Mouse (Mus musculus): ENCODE measurements around the gene Fkbp5.
A peak's percentile ranks its signal among the peaks of the same experiment; 100 is the strongest.

The Fkbp5 gene

DNA sequence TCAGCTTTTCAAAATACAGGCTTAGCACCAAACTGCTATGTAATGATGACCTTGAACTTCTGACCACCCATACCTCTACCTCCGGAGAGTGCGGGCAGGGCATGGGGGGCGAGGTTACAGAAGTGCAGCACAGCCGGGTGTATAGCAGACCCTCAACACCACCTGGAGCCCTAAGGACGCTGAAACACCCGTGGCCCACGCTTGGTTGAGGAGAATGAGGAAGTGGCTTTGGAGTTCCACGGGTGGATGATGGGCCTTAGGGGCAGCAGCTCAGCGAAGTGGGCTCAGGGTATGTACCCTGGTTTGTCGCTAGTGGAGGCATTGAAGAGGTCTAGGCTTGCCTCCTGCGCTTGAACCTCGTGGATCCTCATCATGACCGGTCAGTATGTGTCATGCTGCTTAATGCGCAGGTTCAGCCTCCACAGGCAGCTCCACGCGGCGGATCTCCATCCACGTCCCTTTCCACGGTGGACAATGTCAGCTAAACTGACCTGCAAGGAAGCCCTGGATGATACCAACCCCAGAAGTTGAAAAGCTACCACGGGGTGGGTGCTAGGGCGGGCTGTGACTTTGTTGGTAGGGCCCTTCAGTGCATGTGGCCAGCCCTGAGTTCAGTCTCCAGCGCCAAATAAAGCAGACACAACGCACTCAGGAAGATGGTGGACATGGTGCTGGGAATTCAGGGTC, 6.8 kb upstream of the Fkbp5 start:
- DNase-seq (ENCODE audit: extremely low spot score, low read depth, low spot score), result no peak

DNA sequence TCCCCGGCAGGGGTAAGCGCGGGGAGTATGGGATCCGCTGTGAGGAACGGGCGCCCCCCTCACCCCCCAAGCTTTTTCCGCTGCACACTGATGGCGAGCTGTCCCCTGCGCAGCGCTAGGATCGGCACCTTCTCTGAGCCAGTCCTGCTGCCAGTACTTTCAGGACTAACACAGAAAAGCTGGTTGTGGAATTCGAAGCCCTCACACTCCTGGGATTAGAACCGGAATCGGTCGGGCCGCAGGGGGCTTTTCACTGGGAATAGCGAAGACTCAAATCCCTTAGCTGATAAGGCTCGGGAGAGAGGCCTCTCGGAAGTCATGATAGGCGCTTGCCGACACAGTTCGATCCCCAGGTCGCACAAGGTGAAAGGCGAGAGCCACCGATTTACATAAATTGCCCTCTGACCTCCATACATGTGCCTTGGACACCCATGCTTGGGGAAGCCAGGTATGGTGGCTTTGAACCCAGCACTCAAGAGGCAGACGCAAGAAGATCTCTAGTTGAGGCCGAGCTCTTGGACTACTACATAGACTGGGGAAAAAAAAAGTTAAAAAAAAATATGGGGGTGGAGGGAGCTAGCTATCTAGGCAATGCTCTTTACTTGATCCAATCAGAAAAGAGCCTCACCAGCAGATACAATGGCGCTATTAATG, 6.2 kb upstream of the Fkbp5 start:
- no peak for DNase-seq (ENCODE audit: extremely low spot score, low read depth, low spot score)

DNA sequence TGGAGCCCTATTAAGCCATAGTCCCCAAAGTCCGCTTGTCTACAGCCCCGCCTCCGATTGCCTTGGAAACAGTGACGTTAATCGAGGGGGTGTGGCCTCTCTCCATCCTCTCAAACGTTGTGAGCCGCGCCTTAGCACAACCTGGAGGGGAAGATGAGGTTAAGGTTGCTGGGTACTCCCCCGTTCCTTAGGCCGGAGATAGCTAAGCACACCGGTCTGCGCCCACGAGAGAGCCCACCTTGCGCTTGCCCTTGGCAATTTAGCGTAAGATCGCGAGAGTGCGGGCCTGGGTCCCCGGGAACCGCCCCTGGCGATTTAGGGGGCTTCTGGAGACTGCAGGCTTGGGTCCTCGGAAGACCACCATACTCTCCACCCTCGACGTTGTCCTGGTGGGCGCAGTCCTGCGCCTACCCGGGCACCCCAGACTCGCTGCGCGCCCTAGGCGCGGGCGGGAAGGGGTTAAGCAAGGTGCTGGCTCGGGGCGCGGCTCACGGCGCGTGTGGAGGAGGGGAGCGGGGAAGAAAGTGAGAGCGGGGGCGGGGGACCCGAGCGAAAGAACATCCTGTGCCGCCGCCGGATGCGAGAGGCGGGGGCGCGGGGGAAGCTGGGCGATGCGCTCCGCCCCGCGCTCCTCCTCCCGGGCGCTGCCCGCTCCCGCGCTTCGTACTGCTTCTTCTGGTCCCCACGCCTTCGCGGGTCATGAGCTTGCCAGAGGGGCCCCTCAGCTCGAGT, 5.5 kb upstream of the Fkbp5 start:
- peak; percentile 49 for DNase-seq (ENCODE audit: extremely low spot score, low read depth, low spot score)

DNA sequence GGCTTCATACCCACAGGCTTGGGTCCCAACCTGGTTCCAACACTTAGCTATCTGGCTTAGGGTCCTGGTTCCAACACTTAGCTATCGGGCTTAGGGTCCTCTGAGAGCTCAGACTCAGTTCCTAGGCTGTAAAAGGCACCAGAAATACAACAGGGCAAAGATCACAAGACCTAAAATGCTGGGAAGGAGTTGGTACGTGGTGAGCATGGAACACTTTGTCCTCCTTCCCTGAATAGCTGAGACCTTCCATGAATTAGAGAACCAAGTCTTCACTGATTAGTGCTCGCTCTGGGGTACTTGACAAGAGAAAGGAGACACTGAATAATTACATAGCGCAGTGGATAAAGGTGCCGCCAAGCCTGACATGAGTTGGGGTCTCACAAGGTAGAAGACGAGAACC, 4.6 kb upstream of the Fkbp5 start:
- DNase-seq (ENCODE audit: extremely low spot score, low read depth, low spot score), result no peak

DNA sequence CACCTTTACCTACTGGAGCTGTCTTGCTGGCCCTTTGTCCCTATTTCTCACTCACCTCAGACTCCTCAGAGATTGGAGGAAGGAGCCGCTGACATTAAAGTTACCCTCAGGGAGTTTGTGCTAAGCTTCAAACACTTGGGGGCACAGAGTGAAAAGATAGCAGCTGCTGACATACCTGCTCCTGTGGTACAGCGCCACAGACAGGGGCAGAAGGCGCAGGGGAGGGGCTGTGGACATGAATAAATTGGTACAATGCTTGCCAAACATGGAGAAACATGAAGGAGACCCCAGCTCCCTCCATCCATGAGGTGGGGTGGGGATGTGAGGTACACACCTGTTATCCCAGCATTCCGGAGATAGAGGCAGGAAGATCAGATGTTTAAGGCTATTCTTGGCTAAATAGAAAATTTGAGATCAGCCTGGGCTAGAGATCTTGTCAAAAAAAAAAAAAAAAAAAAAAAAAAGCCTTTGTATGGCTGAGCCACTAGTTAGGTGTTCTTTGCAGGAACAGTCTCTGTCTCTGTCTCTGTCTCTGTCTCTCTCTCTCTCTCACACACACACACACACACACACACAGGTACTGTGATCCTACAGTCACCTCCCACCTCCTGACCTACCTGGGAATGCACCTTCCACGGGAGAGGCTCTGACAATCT, 3.9 kb upstream of the Fkbp5 start:
- DNase-seq (ENCODE audit: extremely low spot score, low read depth, low spot score), result no peak

DNA sequence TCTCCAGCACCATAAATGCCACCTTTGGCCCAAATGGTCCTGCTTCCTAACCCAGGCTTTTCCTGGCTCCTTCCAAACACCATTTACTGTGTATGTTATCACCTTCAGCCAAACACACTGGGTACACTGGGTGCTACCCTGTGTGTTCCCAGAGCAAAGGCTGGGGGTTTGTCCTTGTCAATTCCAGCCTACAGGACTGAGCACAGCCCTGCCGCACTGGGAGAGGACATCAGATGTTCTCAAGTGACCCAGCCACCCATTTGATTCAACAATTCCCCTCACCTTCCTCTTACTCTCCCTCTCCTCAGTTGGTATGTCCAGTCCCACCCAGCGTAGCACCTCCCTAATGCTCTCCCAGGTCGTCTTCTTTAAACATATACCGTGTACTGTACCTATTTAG, 3.2 kb upstream of the Fkbp5 start:
- no peak for DNase-seq (ENCODE audit: extremely low spot score, low read depth, low spot score)

DNA sequence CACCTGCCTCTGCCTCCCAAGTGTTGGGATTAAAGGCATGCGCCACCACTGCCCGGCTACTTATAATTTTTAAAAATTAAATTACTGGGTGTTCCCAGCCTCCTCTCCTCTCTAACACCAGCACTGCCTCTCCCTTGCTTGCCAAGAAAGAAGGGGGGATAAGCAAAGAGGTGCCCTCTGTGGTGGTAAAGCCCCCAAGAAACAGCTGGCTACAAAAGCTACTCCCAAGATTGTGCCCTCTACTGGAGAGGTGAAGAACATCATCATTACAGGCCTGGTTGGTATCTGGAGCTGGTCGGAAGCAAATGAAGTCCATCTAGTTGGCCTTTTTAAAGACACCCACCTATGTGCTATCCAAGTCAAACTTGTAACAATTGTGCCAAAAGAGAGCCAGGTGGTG, 2.5 kb upstream of the Fkbp5 start:
- no peak for DNase-seq (ENCODE audit: extremely low spot score, low read depth, low spot score)

DNA sequence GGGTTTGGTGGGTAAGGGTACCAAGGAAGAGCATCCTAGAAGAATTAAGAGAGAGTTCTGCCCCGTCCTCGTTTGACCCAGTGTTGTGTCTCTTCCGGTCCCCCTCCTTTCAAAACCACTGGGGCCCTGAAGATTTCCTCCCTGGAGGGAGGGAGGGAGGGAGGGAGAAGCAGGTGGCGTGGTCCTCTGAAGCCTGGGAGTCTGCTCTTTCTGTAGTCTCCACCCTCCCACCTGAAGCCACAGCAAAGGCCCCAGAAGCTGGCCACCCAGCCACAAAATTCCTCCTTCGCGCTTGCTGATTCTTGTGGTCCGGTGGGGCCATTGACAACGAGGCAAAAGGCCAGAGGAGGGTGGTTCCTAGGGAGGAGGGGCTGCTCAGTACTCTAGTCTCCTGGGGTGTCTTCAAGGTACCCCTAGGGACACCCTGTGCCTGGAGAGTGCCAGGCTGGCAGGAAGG, 1.3 kb upstream of the Fkbp5 start:
- no peak for DNase-seq (ENCODE audit: extremely low spot score, low read depth, low spot score)

DNA sequence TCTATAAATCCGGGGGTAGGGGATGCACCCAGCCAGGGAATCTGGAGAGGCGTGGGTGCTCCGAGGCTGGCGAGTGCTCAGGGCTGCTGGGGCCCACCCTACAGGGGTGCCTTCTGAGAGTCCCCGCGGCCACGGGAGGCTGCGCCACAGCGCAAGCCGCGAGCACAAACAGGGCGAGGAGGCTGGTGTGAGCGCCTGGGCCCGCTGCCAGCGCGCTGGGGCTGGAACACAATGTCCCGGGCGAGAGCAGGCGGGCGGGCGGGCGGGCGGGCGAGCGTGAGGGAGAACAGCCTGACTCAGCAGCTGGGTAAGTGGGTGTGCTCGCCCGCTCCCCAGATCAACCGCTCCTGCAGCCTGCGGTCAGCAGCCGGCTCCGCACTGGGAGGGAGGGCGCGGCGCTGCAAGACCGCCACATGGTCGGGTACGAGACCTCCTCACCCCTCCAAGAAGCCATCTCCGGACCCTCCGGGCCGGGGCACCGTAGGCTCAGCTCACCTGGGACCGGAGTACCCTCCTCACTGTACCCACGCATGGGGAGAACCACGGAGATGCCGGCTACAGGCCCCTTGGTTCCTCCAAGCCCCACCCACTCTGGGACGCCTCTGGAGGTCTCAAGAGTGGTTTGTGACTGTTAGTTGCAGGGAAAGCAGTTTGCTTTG, 758 bp upstream of the Fkbp5 start:
- no peak for DNase-seq (ENCODE audit: extremely low spot score, low read depth, low spot score)

DNA sequence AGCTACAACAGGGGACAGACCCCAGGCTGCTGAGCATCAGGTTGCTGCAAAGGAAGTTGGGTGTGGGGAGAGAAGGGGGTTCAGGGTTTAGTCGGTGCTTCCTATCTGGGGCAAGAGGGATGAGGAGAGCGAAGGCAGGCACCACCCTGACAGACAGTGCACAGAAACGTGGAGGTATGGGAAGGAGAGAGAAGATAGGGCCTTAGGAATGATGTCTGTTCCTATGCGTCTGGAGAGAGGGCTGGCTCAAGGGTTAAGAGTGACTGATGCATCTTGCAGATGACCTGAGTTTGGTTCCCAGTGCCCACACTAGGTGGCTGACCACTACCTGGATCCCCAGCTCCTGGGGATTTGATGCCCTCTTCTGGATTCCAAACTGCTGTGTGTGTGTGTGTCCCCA, 446 bp downstream of the Fkbp5 start:
- DNase-seq (ENCODE audit: extremely low spot score, low read depth, low spot score), result no peak

DNA sequence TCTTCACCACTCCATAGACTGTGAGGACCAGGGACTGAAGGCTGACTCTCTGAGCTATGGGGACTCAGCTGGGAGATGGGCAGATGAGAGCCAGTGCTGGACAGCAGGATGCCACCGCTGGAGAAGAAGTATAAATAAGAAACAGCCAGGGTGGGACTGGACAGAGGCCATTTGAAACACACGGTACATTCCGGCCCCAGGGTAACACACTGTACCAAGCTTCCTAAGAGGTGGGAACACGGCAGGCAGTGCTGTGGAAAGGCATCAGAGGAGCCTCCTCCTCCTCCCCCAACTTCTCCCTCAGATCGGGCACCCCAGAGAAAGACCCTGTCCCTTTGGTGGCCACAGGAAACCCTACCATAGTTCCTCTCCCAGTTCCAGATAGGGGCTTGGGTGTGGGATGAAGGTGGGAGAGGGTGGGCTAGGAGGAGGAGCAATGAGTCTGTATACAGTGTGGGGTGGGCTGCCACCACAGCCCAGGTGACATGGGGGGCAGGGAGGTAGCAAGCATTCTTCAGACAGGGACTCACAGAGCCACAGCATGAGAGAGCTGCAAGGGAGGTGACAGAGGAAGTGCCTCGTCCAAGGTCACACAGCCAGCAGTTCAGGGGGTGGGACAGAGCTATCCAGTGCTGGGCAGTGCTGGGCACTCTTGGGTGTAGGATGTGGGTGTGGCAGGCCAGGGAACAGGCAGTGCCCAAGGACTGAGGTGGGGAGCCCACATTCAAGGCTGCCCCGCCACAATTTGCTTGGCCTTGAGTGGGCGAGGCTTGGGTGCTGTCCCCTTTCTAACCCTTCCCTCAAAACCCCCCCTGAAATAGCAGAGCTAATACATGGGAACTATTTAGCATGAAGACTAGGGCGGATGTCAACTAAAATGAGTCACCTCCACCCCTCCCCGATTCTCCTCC, 1.6 kb downstream of the Fkbp5 start:
- DNase-seq (ENCODE audit: extremely low spot score, low read depth, low spot score), result no peak

DNA sequence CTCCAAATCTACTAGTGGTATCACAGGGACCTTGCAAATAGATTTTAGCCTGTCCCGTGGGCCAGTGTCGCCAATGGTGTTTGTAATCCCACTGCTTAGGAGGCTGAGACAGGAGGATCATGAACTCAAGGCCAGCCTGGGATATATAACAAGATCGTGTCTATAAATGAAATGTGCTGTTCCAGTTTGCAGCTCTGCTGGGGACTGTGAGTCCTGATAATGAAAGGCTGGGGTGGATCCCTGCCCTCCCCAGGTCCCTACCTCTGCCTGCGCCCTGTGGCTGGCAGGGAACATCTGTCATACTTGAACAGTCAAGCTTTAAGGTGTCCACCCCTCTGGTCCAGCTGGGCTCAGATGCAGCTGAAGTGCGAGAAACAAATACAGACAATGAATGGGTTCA, 2.8 kb downstream of the Fkbp5 start:
- DNase-seq (ENCODE audit: extremely low spot score, low read depth, low spot score), result no peak

DNA sequence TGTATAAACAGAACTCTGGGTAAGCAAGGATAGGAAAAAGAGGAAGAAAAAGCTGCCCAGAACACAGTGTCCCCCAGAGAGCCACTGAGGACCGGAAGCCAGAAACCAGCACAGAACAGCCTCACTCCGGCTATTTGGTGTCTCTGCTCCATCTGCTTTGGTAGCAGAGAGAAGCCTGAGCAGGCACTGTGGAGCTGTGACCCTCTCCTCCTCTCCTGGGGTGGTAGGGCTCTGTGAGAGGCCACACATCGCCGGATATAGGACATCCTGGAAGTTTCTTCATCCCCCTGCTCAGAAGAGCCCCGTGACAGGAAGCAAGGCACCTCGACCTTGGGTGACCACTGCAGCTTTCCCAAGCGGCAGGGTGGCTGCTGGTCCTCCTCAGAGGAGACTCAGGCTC, 3.5 kb downstream of the Fkbp5 start:
- DNase-seq (ENCODE audit: extremely low spot score, low read depth, low spot score), result no peak

DNA sequence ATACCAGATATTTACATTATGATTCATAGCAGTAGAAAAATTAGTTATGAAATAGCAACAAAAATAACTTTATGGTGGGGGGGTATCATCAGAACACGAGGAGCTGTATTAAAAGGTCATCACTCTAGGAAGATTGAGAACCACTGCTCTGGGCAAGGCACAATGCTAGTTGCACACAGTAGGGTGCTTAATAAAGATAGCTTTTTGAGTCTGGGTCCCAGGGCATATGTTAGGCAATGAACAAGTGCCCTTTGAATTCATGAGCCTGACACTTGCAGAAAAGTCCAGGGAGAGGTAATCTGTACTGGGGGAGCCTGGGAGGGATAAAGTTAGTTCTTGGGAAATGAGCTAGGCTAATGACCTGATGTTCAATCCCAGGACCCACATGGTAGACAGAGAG, 4.0 kb downstream of the Fkbp5 start:
- DNase-seq (ENCODE audit: extremely low spot score, low read depth, low spot score), result no peak

DNA sequence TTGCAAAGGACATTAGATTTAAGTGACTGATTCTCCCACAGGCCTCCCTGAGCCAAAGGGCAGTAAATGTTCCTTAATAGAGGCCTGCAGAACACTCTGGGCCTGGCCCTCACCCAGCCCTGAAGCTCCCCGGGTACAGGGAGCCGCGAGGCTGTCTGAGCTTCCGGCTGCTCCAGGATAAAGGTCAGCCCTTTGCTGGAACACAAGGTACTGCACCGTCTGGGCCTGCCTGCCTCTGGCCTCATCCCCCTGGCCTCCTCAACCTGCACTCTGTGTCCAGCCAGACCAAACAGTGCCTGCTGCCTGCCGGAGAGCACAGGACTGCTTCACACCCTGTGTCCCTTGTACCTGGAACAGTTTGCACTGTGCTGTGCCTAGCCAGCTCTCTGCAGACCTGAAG, 4.6 kb downstream of the Fkbp5 start:
- no peak for DNase-seq (ENCODE audit: extremely low spot score, low read depth, low spot score)

DNA sequence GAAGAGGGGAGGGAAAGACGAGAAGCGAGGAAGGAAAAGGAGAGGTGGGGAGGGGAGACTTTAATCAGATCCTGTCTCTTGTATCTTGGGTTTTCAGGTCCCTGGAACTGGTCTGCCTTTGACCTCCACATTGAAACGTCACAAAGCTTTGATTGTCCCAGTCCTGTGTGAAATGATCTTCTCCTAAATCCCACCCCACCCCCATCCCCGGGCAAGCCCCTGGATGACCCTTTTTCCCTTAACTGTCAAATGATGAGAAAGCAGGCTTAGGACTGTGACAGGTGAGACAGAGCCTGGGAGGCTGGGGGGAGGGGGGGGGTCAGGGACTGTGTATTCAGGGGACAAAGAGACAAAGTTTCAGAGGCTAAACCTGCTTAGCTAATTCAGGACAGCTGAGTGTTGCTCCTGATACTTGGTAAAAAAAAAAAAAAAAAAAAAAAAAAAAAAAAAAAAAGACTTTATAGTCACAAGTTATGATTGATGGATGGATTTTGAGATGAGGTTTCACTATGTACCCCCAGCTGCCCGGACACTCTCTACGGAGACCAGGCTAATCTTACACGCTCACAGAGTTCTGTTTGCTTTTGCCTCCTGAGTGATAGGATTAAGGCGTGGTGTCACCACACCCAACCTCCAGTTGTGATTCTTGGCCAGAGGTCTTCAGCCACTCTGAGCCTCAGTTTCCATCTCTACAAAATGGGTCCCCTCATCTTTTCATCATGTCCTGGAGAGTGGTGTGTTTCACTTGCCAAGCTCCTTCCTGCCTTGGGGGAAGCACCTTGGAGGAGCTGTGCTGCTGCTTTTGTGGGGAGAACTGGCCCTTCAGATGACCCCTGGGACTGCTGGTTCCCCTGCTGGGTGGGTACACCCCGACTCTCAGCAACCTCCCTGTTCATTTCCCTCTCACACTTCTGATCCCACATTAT, 5.4 kb downstream of the Fkbp5 start:
- no peak for DNase-seq (ENCODE audit: extremely low spot score, low read depth, low spot score)

DNA sequence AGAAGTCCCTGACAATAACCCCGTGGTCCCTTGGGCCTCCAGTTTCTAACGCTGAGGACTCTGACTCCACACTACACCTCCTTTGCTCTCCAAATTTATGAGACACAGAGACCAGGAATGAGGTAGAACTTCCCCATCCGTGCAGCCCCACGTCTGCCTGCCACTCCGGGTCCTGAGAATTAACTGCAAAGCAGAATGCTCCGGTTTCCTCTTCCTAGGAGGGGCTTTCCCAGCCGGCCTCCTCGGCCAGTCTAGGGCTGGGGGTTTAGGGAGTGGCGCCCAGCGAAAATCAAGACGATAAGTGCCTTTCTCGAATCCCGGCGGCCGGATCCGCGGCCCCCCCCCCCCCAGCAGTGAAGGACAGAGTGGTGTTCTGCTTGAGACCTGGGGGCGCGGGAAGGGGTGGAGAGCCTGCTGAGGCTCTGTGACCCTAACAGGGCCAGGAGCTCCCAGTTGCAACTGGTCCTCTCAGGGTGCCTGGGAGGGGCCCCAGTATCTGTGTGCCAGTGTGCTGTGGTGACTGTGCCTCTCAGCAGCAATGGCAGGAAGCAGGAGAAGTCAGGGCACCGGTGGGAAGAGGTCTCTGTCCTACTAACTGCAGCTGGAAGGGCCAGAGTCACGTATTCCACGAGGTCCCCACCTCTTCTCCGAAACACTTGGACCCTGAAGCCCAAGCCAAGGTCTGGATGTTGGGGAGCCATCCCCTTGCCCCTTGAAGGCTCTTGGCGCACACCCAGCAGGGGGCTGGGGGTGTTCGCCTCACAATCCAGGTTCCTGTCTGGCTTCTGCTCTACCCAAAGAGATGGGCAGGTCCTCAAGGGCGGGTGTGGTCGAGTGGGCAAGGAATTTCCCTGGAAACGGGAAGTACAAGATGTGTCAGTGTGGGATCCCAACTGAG, 6.6 kb downstream of the Fkbp5 start:
- no peak for DNase-seq (ENCODE audit: extremely low spot score, low read depth, low spot score)

DNA sequence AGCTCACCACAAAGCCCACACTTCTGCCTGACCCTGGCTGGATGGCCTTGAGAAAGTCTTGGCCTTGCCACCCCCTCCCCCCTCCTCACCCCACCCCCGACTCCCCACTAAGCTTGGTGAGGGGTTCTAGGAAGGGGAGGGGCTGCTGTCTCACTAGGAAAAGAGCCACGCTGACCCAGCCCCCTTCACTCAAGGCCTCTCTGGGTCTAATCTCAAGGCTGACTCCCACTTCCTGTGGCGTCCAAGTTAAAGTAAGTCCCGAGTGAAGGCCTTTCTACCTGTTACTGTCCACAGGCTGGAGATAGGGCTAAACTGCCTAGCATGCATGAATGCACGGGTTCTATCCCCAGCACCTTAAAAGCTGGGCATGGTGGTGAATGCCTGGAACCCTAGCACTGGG, 9.8 kb downstream of the Fkbp5 start:
- DNase-seq (ENCODE audit: extremely low spot score, low read depth, low spot score), result no peak
